Mouse (Mus musculus) mouse embryonic stem cell (cell line): ENCODE data around the gene Zscan25.
"Not testable (repeated sequence)": the region's sequence is repeated elsewhere in the genome, so short reads cannot be mapped to it uniquely, and the experiment has no call there.

Source experiments
- in situ Hi-C, 2 experiments: fragments of 300-500 bp; cut with MboI; formaldehyde crosslinking; loops; 1 replicate in 1 of 2; 3 replicates in 1 of 2; pipeline ENCODE4 v1.14.3; 2019 to 2020; ENCODE audit warnings: low sequenced_read_pairs in 2 of 2, low pct_unique_long_range_greater_than_20kb in 1 of 2, mixed read lengths in 1 of 2; ENCODE audit not compliant: unreplicated experiment in 1 of 2

The Zscan25 gene

GRCm38 (mm10) chr5:145280371-145281143 is at the start of gene Zscan25:
TSS of gene Zscan25 (plus strand) at chr5:145280500.
- in situ Hi-C loops: no loop called here

DNA sequence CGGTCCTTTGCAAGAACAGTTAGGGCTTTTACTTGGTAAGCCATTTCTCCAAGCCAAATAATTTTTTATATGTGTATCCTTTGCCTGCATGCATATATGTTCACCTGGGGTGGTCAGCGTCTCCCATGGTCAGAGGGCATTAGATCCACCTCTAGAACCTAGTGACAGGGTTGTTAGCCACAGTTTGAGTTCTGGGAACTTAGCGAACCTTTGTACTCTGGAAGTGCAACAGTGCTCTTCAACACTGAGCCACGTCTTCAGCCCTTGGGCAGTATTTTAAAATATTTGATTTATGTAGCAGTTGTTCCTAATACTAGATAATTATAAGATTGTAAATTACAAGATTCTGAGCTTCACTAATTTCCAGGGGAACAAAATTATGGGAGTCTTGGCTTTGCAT is 49.7 kb upstream of the Zscan25 start:
- in situ Hi-C loops: no loop called here

- in situ Hi-C loops: no loop called here
Observed at GRCm38 (mm10) chr5:145231367-145231871, 48.9 kb upstream of the Zscan25 start, which contains the start of gene Zfp655. TSS of gene Zfp655 (plus strand) at chr5:145231715.

- in situ Hi-C loops: no loop called here
Observed at GRCm38 (mm10) chr5:145231893-145232411, 48.3 kb upstream of the Zscan25 start.

DNA sequence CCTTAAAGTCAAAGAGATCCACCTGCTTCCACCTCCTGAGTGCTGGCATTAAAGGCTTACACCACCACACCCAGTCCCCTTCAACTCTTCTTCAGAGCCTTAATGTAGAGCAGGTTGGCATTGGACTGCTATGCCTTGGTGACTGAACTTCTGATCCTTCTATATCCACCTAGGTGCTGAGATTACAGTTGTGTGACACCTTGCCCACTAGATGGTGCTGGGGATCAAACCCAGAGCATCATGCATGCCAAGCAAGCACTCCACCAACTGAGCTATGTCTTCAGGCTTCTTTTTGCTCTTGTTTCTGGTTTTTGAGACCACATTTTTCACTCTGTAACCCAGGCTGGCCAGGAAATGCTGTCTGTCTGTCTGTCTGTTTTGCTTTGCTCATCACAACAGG is 45.7 kb upstream of the Zscan25 start:
- in situ Hi-C loops: no loop called here

GRCm38 (mm10) chr5:145249520-145249919 is 30.8 kb upstream of the Zscan25 start:
- in situ Hi-C loops: no loop called here

DNA sequence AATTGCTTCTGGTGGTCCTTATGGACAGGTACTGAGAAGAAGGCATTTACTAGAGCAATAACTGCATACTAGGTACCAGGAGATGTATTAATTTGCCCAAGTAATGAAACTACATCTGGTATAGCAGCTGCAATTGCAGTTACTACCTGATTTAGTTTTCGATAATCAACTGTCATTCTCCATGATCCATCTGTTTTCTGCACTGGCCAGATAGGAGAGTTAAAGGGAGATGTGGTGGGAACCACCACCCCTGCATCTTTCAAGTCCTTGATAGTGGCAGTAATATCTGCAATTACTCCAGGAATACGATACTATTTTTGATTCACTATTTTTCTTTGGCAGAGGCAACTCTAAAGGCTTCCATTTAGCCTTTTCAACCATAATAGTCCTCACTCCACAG is 6.7 kb upstream of the Zscan25 start:
- in situ Hi-C loops: not testable (repeated sequence)

GRCm38 (mm10) chr5:145279948-145280347 is 352 bp upstream of the Zscan25 start:
- in situ Hi-C loops: no loop called here

DNA sequence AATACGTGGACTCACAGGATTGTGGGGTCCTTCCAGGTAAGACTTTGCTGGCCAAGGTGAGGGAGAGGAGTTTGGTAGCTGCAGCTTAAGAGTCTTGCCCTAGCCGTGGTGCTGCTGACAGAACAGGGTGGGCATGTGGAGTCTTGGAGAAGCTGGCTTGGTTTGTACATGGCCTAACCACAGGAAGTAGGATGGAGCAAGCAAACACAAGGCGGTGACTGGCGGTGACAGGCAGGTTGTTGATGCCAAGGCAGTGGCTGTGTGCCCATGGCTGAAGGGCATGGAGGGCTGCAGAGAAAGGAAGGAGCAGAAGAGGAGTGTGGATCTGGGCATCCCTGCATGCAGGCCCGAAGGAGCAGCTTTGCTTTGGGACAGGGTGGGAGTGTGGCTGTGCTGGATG is 8.1 kb downstream of the Zscan25 start:
- in situ Hi-C loops: no loop called here

- in situ Hi-C loops: no loop called here
Observed at GRCm38 (mm10) chr5:145290697-145291096, 10.4 kb downstream of the Zscan25 start.

- in situ Hi-C loops: no loop called here
Observed at GRCm38 (mm10) chr5:145292398-145292797, 12.1 kb downstream of the Zscan25 start.

DNA sequence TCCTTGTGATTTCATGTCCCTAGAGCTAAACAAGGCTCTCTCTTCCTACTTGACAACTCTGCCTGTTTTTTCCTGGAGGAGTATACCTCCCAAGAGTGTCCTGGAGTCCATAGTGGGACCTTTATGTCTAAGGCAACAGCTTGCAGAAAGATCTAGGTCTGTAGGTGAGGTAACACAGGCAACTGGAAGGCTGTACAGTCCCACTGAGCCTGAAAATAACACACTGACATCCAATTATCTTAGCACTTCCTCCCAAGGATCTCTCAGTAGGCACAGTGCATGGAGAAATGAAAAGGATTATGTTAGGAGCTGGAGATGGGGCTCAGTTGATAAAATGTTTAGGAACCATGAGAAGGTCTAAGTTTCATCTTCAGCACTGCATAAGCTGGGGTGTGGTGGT is 20.2 kb downstream of the Zscan25 start:
- in situ Hi-C loops: loop anchor here in 1 of 2 experiments (25.0 kb wide), 1 partner anchor 237 kb away; no protein-coding TSS in a partner anchor

DNA sequence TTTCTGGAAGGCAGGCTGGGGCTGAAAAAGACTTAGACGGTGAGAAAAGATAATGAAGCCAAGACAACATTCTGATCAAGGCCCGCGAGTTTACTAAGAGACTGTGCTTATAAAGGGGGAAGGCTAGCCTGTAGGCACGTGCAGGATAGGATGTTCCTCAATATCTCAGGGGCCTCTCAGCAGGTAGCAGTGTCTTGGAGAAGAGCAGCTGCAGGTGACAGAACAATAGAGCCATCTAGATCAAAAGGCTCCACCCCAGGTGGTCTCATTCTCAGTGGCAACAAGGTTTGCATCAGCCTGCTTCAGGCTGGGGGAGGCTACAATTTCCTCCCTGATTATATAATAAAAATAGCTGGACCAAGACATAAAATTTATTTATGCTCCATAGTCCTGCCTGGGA is 21.5 kb downstream of the Zscan25 start:
- in situ Hi-C loops: loop anchor here in 1 of 2 experiments (25.0 kb wide), 1 partner anchor 236 kb away; no protein-coding TSS in a partner anchor

DNA sequence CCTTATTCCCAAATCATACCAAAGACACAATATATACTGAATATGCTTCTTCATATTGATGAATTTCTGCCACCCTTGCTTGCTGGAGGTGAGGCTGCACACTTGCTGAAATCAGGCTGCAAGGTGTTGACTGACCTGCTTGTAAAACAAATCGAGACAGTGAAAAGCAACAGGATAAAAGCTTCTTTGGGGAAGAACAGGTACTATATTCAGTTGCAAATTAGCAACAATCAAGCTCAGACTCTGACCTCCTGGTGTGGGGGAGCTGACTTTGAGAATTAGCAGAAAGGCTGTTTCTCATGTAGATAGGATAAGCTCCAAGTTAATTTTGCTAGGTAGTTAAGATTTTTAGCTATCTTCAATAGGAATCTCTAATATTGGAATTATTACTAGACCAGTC is 22.1 kb downstream of the Zscan25 start:
- in situ Hi-C loops: loop anchor here in 1 of 2 experiments (25.0 kb wide), 1 partner anchor 235 kb away; no protein-coding TSS in a partner anchor

DNA sequence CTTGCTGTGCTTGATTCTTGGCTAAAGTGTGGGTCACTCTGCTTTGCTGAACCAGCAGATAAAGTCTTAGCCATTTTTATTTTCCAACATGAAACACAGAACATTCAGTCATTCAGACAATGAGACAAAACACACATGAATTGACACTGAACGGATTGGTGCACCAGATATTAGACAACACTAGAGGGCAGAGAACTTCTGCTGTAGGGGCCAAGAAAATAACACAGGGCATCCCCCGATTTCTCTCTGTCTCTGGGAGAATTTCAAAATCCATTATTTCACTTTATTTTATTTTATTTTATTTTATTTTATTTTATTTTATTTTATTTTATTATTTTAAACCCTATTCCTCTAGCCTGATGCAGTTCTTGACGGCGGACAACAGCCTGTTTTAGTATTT is 26.7 kb downstream of the Zscan25 start:
- in situ Hi-C loops: loop anchor here in 1 of 2 experiments (25.0 kb wide), 1 partner anchor 230 kb away; no protein-coding TSS in a partner anchor

- in situ Hi-C loops: loop anchor here in 1 of 2 experiments (25.0 kb wide), 1 partner anchor 229 kb away; no protein-coding TSS in a partner anchor
Observed at GRCm38 (mm10) chr5:145307811-145308210, 27.5 kb downstream of the Zscan25 start.

DNA sequence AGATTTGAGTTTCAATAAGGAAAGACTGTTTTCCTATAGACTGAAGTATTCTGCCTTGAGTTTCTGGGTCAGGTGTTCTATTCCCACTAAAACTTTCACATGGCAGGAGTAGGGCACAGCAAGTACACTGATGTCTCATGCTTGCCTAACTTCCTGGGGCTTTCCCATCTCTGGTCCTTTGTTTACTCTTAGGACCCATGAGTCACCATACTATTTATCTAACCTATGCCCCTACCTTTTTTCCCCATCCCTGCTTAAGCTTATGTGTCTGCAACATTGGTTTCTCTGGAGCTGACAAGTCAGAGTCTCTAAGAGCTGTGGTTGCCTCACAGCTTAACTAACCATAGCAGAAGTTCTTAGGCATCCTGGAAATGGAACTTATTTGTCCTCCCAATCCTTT is 33.5 kb downstream of the Zscan25 start:
- in situ Hi-C loops: loop anchor here in 1 of 2 experiments (25.0 kb wide), 1 partner anchor 223 kb away; no protein-coding TSS in a partner anchor

GRCm38 (mm10) chr5:145317141-145317540 is 36.8 kb downstream of the Zscan25 start:
- in situ Hi-C loops: loop anchor here in 1 of 2 experiments (25.0 kb wide), 1 partner anchor 220 kb away; no protein-coding TSS in a partner anchor

GRCm38 (mm10) chr5:145338756-145339155 is 58.5 kb downstream of the Zscan25 start:
- in situ Hi-C loops: not testable (repeated sequence)
